Mouse (Mus musculus): ENCODE measurements around the gene Kcnip1. TPM values are rescaled to one million over a fixed set of nuclear protein-coding genes. Genes with fewer than 3 reads are reported as not detected.

Gene Kcnip1
- polyA plus RNA-seq (2012; rRNA removed), result 4.4 TPM in 2 replicates

DNA sequence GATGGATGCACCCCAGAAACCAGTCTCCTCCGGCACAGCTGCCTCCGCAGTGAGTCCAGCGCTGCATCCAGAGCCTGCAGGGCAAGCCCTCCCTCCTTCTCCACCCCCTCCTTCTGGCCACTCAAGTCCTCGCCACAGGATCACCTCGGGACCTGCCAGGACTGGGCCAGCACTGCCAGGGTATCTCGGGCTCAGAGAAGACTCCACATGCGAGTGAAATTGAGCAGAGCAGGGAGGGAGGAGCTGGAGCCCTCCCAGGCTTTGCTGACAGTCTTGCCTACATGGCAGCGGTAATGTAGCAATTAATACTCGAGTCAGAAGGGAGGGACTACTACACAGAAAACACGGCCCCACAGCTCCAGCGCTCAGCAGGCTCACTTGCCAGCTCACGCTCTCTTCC lies at the start of gene Kcnip1:
TSS of gene Kcnip1 (minus strand) at position 215 of the 400 bp plus-strand sequence.
- no peak for DNase-seq (ENCODE audit: low read depth)

DNA sequence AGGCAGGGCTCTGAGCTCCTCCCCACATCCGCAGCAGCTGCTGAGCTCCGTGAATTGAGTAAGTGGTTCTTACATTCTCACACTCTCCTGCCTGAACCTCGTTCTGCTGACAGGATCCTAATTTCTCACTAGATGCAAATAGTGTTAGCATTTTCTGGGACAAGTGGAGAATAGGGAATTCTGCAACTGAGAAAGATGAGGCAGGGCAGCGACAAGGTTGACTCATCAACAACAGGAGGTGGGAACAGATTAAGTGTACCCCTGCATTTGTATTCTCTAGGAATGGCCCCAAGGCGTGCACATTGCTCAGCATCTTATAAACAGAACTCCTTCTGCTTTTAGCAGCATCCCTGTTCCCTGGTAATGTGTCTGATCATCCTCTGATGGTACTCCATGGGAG lies 47.1 kb upstream of the Kcnip1 start:
- DNase-seq (ENCODE audit: low read depth), result no peak

GRCm38 (mm10) chr11:34035909-34036658 lies 43.1 kb upstream of the Kcnip1 start:
- DNase-seq (ENCODE audit: low read depth), result no peak

DNA sequence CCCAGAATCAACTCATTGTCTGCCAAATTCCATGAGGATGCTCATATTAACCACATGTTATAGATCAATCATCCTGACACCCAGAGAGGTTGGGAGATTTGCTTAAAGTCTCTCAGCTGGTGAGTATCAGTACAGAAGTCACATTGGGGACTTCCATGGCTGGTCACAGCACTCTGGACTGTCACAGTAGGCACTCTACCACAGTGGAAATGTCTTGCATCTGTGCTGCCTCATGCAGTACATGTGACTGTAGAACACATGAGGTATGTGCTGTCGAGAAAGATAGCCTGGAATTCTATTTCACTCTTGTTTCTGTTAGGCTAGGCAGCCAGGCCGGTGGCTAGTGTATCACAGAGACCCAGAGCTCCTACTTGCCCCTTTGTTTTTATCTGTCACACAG lies 41.8 kb upstream of the Kcnip1 start:
- no peak for DNase-seq (ENCODE audit: low read depth)

DNA sequence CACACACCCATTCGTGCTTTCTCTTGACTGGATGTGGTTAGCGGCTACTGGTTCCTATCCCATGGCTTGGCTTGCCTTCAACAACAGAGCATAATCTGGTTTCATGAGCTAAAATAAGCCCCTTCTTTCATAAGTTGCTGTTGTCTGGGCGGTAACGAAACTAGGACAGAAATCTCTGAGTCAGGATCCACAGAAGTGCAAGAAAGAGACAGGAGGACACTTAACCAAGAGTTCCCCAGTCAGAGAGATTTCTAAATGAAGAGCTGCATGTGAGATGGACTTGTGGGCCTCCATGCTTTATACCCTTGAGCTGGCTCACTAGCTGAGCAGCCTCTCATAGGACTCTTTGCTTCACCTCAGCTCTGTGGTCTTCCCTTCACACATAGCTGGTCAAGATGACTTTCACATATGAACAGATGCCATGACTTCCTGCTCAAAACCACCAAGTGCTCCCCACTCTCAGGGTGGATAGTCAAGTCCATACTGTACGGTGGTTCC lies 41.1 kb upstream of the Kcnip1 start:
- no peak for DNase-seq (ENCODE audit: low read depth)

GRCm38 (mm10) chr11:34031015-34031805 lies 38.3 kb upstream of the Kcnip1 start:
- DNase-seq (ENCODE audit: low read depth), result no peak

DNA sequence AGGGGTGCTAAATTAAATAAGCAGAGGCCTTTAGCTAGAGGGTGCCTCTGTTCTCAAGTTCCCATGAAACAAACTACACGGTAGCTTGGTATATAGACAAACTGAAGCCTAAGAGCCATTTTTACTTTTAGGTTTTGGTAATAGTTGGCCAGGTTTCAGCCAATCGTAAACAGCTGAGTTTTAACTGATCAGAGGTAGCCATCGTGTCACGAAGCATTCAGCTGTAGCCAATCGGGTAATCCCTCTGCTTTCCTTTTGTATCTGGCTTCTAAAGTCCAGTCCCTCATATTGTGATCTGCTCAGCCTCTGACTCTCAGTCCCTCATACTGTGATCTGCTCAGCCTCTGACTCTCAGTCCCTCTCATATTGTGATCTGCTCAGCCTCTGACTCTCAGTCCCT lies 36.7 kb upstream of the Kcnip1 start:
- no peak for DNase-seq (ENCODE audit: low read depth)

GRCm38 (mm10) chr11:34025091-34025490 lies 32.1 kb upstream of the Kcnip1 start:
- no peak for DNase-seq (ENCODE audit: low read depth)

- DNase-seq (ENCODE audit: low read depth), result no peak
Measured at GRCm38 (mm10) chr11:34012007-34012652, 19.2 kb upstream of the Kcnip1 start.

DNA sequence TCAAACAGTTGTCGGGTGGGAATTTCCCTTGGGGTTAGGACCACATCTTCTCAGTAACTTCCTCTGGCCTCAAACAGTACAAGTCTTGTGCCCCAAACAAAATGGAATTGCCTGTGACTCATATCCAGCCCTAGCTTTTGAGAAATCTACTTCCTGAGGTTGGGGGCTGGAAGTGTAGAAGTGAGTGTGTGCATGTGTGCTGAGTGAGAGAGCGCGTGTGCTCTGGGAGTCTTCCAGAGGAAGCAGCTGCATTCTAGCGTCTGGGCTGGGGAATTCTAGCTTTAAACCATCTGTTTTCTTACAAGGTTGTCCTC lies 17.9 kb upstream of the Kcnip1 start:
- DNase-seq (ENCODE audit: low read depth), result no peak

DNA sequence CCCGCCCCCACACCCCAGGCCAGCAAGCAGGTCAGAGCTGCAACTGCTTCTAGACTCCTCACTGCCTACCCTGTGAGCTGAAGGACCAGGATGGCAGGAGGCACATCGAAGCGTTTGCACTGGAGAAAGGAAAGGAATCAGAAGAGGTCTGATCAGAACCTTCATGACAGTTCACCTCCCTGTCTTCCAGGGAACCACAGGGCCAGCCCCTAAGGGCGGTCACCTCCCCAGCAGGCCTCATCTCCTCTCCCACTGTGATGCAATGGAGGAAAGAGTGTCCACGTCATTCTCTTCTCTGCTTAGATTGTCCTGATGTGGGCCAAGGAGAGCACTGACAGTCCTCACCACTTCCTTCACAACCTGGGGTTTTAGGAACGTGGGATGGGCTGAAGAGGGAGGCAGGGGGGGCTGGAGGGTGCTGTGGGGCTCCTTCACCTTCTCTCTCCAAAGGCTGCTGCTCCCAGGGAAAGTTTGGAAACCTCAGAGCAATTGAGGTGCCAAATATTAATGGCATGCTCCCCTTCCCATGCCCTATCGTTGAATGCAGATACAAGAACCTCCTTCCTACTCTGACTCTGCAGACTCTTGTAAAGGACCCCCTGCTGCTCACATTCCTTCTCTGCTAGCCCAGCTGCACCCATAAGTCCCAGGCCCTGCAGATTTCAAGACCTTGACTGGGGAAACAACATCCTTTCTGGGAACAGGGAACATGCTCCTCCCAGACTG lies 17.3 kb upstream of the Kcnip1 start:
- no peak for DNase-seq (ENCODE audit: low read depth)

- DNase-seq (ENCODE audit: low read depth), result no peak
Measured at GRCm38 (mm10) chr11:34009316-34010087, 16.6 kb upstream of the Kcnip1 start.

- no peak for DNase-seq (ENCODE audit: low read depth)
Measured at GRCm38 (mm10) chr11:34008702-34009101, 15.8 kb upstream of the Kcnip1 start.

- DNase-seq (ENCODE audit: low read depth), result no peak
Measured at GRCm38 (mm10) chr11:34008214-34008613, 15.3 kb upstream of the Kcnip1 start.

GRCm38 (mm10) chr11:34007616-34008015 lies 14.7 kb upstream of the Kcnip1 start:
- DNase-seq (ENCODE audit: low read depth), result no peak

- no peak for DNase-seq (ENCODE audit: low read depth)
Measured at GRCm38 (mm10) chr11:34002593-34002965, 9.6 kb upstream of the Kcnip1 start.

DNA sequence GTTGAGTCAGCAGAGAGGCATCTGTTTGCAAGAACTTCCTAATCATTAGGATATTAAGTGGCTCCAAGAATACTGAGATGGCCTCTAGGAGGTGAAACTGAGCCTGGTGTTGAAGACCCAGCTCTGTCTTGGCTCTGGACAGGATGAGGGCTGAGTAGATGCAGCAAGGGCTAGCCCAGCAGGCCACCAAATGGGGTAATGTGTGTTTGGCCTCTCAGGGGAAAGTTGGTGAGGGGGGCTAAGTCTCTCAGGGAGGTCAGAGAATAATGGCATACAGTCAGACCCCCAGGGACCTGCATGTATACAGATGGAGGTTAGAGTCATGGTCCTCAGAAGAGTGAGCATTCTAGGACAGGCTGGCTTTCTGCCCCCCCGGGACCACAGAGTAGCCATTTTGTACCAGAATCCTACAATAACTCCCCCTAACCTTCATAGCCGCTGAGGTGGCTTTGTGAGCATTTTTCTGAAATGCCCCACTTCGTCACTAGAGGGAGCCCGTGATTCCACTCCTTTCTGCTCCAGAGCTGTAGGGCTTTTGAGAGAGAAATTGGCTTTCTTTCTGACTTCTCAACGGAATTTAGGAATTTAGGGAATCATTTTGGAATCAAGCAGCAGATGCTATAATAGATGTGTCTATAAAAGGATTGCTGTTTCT lies 9.1 kb upstream of the Kcnip1 start:
- no peak for DNase-seq (ENCODE audit: low read depth)

DNA sequence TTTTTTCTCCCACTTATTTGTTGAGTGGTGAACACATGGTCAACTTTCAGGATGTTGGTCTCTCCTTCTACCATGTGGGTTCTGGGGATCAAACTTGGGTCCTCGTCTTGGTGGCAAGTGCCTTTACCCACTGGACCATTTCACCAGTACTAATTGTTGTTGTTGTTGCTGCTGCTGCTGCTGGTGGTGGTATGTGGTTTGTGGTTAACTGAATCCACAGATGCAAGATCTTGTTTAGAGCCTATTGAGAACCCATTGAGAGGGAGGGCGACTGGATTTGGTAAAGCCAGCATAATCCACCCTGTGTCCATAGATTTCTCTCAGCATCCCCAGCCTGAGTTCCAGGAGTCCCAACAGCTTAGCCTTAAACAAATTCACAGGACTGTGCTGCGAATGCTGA lies 7.5 kb upstream of the Kcnip1 start:
- DNase-seq (ENCODE audit: low read depth), result no peak

DNA sequence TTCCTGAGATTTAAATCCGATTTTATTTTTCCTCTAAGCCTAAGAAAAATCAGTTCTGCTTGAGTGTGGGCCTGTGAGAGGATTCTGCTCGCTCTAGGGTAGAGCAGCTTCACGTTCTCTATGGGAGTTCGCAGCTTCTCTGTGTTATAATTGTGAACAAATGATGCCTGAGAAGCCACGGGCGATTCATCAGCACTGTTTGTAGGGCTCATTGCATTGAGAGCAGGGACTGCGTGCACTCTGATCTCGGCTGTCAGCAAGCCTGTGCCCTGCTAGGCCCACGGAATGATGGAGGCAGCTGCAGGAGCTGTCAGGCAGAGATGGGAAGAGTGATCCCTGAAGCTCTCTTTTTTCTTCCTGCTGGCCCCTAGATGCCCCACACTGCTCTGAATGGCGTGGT lies 5.3 kb upstream of the Kcnip1 start:
- no peak for DNase-seq (ENCODE audit: low read depth)

- DNase-seq (ENCODE audit: low read depth), result no peak
Measured at GRCm38 (mm10) chr11:33993496-33993895, 544 bp upstream of the Kcnip1 start.

DNA sequence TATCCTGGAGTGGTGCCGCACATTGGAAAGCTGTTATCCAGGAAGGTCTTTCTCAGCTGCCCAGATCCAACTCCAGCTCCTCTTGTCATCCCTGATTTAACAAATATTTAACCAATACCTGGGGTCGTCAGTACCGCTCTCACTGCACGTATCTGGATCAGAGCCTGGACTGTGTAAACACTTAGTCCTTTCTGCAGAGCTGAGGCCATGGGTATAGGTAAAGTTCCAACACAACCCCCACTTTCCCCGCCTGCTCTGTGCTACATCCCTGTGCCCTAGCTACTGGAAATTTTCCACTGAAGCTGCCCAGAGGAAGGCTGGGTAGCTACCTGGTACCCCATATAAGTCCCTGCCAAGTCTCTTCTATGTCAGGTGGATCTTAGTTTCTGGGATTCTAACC lies 3.0 kb downstream of the Kcnip1 start:
- no peak for DNase-seq (ENCODE audit: low read depth)

Data from gonadal fat pad, adult 2 months (tissue).